Comparison of ENCODE assay signal across 8 mouse cellular contexts in genomic region chr12:3928841-3929240, GRCm38 (mm10). TPM values are rescaled to one million over a fixed set of nuclear protein-coding genes. Genes with fewer than 3 reads are reported as not detected.
DNase-seq lines count a peak whose midpoint lies in the region; ATAC-seq and TF ChIP-seq lines count a peak whose summit lies in the region.

No protein-coding gene starts in this region.

- H3K4me1 ChIP-seq in kidney, adult 2 months (ENCODE audit: control insufficient read depth, insufficient read depth, low read length), result no peaks in the 10 kb centered on the region
- H3K4me1 ChIP-seq in kidney, embryonic 15.5 days, result no peaks in the 10 kb centered on the region
- H3K4me1 ChIP-seq in forebrain, embryonic 12.5 days, result no peaks in the 10 kb centered on the region

- TF ChIP-seq POLR2A in kidney, adult 2 months (IDR thresholded peaks at IDR 0.05; ENCODE audit: low read depth, low read length), result no peak

- H3K4me3 ChIP-seq in kidney, adult 2 months (ENCODE audit: insufficient read depth, low read depth, low read length), result no peak overlapping the region
- H3K4me3 ChIP-seq in kidney, embryonic 15.5 days (replicated peaks), result no peak overlapping the region
- H3K4me3 ChIP-seq in forebrain, embryonic 12.5 days (replicated peaks), result no peak overlapping the region

- H3K4me2 ChIP-seq in kidney, embryonic 15.5 days, result no peak overlapping the region
- H3K4me2 ChIP-seq in forebrain, embryonic 12.5 days, result no peak overlapping the region

- no peak overlapping the region for H3K27ac ChIP-seq in kidney, adult 2 months (ENCODE audit: insufficient read depth, low read depth, low read length)
- no peak overlapping the region for H3K27ac ChIP-seq in kidney, embryonic 15.5 days
- no peak overlapping the region for H3K27ac ChIP-seq in forebrain, embryonic 12.5 days

- peak; percentile 63 for ATAC-seq in cerebellum, adult (ENCODE audit: insufficient number of reproducible peaks, low FRiP score, low TSS enrichment)
- ATAC-seq in kidney, embryonic 15.5 days (replicated peaks; ENCODE audit: low FRiP score), result no peak
- peak; percentile 44 for ATAC-seq in Patski
- ATAC-seq in CD4-positive, CD25-positive, alpha-beta regulatory T cell, adult 4 months, result no peak
- no peak for ATAC-seq in forebrain, embryonic 12.5 days (ENCODE audit: low FRiP score)

- CTCF ChIA-PET in Patski (lab: Charles Lee), result interaction anchor here (1.0 kb wide), 1 partner anchor 11 kb away, joined by 3 read pairs; no protein-coding TSS in a partner anchor

- POLR2A ChIA-PET in Patski (lab: Charles Lee), result no interaction called here

- in situ Hi-C loops in Patski (cut with MboI; ENCODE audit: low pct_unique_long_range_greater_than_20kb), result loop anchor here (5.0 to 25.0 kb wide), 2 partner anchors 153 to 608 kb away; partner anchors contain the start of gene Dnajc27

- no peaks in the 10 kb centered on the region for H3K9me3 ChIP-seq in kidney, embryonic 15.5 days (replicated peaks)
- H3K9me3 ChIP-seq in forebrain, embryonic 12.5 days, result no peaks in the 10 kb centered on the region

- WGBS in kidney, adult 2 months, result 69% methylated on average over 3 of the region's 3 CpGs
- WGBS in kidney, embryonic 15.5 days, result 81% methylated on average over 3 of the region's 3 CpGs
- WGBS in forebrain, embryonic 12.5 days, result 77% methylated on average over 3 of the region's 3 CpGs

- H3K9ac ChIP-seq in kidney, embryonic 15.5 days, result no peak overlapping the region
- H3K9ac ChIP-seq in forebrain, embryonic 12.5 days, result no peak overlapping the region

- TF ChIP-seq CTCF in kidney, adult 2 months (conservative IDR thresholded peaks at IDR 0.05; ENCODE audit: insufficient read depth, insufficient read length, low read depth, low read length), result peak; percentile 41; the same call in 1 of the 2 replicates
- TF ChIP-seq CTCF in Patski (IDR thresholded peaks at IDR 0.05), result peak; percentile 51

- no peaks in the 10 kb centered on the region for H3K27me3 ChIP-seq in kidney, adult 2 months (replicated peaks; ENCODE audit: control insufficient read depth, insufficient read depth, low read length)
- no peaks in the 10 kb centered on the region for H3K27me3 ChIP-seq in kidney, embryonic 15.5 days
- H3K27me3 ChIP-seq in Patski, result peaks cover 10% of the 10 kb centered on the region
- H3K27me3 ChIP-seq in forebrain, embryonic 12.5 days, result 0 out of 2 replicates have a peak, but pooled peaks cover 5% of the 10 kb centered on the region

- no peak for DNase-seq in cerebellum, adult 11-12 months
- no peak for DNase-seq in kidney, adult 2 months
- DNase-seq in Patski (ENCODE audit: low read depth, low spot score), result no peak
- DNase-seq in lung, postnatal 10 days, result peak; percentile 33

- no peaks in the 10 kb centered on the region for H3K36me3 ChIP-seq in kidney, adult 2 months (ENCODE audit: control insufficient read depth, insufficient read depth, low read length)
- no peaks in the 10 kb centered on the region for H3K36me3 ChIP-seq in kidney, embryonic 15.5 days
- no peaks in the 10 kb centered on the region for H3K36me3 ChIP-seq in forebrain, embryonic 12.5 days (replicated peaks)

RNA-seq across cellular contexts. Expression of gene Pomc, which starts 25.9 kb away (rescaled TPM):
- 0.38 and 1.1 TPM in 2 replicates for polyA plus RNA-seq in kidney, adult 2 months (2012; rRNA removed)
- polyA plus RNA-seq in kidney, embryonic 15.5 days (2015; fragmentation: Nextera tagmentation; extraction: Ambion mirVana), result 2.4 and 3.4 TPM in 2 replicates
- not detected for polyA plus RNA-seq in Patski (2021)
- polyA plus RNA-seq in CD4-positive, CD25-positive, alpha-beta regulatory T cell, adult 4 months (2017; shearing (Covaris generic)), result 1 to 10 TPM; 2.8 TPM
- 7.3 and 8.8 TPM in 2 replicates for polyA plus RNA-seq in forebrain, embryonic 12.5 days (2016; fragmentation: Nextera tagmentation; extraction: Ambion mirVana)

Comparison
In these comparisons a context has a peak if more than half of its experiments do, and no peak if none do; other contexts are left out.
1. ATAC-seq: peak in cerebellum, adult (single experiment) and Patski (single experiment); none in kidney, embryonic 15.5 days (single experiment), CD4-positive, CD25-positive, alpha-beta regulatory T cell, adult 4 months (single experiment) and forebrain, embryonic 12.5 days (single experiment).